Mouse (Mus musculus): Measurements from ENCODE around the gene Nrxn3. TPM values are rescaled to one million over a fixed set of nuclear protein-coding genes. Genes with fewer than 3 reads are reported as not detected.

Gene Nrxn3
- total RNA-seq, 2 experiments from 2014 or later, result 0.05 TPM; not detected in 1

DNA sequence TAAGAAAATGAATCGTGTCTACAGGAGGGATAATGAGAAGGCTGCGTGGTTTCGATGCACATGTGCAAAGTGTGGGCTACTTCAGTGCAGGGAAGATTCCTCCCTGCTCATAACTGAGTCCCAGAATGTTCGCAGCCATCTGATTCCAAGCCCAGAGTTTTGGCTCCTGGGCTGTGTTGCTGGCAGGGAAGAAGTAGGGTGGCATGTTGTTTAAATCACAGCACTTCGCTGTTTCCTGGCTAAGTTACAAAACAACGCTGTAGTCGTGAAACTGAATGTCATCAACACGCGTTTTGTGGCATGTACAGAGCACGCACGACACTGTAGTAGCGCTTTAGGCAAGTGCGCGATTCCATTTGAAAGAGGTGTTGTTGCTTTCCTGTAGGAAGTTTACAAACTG lies 999.8 kb downstream of the Nrxn3 start:
- intact Hi-C loops (cut with DNase I), result no loop called here
- TF ChIP-seq CTCF (IDR thresholded peaks at IDR 0.05), result no peak
- Histone ChIP-seq H3K4me3 (no peak overlapping the region), H3K27ac (no peak overlapping the region)
- no peak for DNase-seq

DNA sequence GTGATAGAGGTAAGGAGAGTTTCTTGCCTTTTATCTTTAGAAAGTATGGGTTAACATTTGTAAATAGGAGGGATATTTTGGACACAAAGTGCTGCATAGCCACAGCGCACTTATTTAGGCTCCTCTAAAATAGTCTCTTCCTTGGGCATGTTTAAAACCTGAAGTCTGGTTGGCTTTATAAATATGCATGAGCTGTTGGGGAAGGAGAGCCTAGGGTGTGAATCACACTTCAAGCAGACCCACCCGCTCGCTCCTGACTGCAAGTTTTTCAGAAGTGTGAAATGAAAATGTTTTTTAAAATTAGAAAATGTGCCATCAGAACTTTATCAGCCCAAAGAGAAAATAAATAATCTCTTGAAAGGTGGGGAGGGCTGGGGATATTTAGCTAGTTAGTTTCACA lies 1001.4 kb downstream of the Nrxn3 start:
- no peak for DNase-seq
- TF ChIP-seq CTCF (IDR thresholded peaks at IDR 0.05), result no peak
- intact Hi-C loops (cut with DNase I), result no loop called here
- Histone ChIP-seq H3K27ac (no peak overlapping the region), H3K4me3 (no peak overlapping the region)

GRCm38 (mm10) chr12:89742326-89742725 lies 1019.6 kb downstream of the Nrxn3 start:
- intact Hi-C loops (cut with DNase I), result no loop called here
- no peak overlapping the region for H3K27ac ChIP-seq
- no peak for TF ChIP-seq CTCF (IDR thresholded peaks at IDR 0.05)
- no peak for DNase-seq
- no peak overlapping the region for H3K4me3 ChIP-seq

DNA sequence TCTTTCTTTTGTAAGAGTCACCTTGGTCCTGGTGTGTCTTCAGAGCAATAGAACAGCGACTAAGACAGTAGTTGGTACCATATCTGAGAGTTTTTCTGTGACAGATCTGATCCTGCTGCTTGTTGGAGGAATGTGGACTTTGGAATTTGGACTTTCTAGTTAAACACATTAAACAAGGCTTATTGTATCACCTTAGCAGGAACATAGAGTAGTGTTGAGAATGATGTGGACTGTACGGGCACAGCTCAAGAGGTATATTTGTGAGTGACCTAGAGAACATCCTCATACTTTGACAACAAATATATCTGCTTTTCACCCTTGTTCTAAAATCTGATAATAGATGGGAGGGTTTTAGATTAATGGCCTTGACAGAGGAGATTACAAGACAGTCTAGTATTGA lies 1020.1 kb downstream of the Nrxn3 start:
- TF ChIP-seq CTCF (IDR thresholded peaks at IDR 0.05), result no peak
- no peak for DNase-seq
- Histone ChIP-seq H3K4me3 (no peak overlapping the region), H3K27ac (no peak overlapping the region)
- intact Hi-C loops (cut with DNase I), result no loop called here

- DNase-seq, result no peak
- Histone ChIP-seq H3K27ac (no peak overlapping the region), H3K4me3 (no peak overlapping the region)
- intact Hi-C loops (cut with DNase I), result no loop called here
- no peak for TF ChIP-seq CTCF (IDR thresholded peaks at IDR 0.05)
These were observed 1041.8 kb downstream of the Nrxn3 start for GRCm38 (mm10) chr12:89764191-89765082.

DNA sequence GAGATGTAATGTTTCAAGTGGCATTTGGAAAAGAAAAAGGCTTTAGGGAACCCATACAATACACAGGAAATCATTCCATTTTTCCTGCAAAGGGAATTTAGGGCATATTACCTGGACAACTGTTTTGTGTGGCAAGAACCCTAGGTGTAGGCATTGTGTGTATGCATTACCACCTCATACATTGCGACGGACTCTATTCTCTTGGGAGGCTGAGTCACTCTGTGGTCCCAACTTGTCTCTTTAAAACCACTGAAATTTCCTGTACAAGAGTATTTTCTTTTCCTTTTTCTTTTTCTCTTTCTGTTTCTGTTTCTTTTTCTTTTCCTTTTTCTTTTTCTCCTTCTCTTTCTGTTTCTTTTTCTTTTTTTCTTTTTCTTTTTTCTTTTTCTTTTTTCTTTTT lies 1042.5 kb downstream of the Nrxn3 start:
- no peak for DNase-seq
- TF ChIP-seq CTCF (IDR thresholded peaks at IDR 0.05), result no peak
- Histone ChIP-seq H3K4me3 (no peak overlapping the region), H3K27ac (no peak overlapping the region)
- intact Hi-C loops (cut with DNase I), result no loop called here

GRCm38 (mm10) chr12:89788794-89789193 lies 1066.1 kb downstream of the Nrxn3 start:
- Histone ChIP-seq H3K27ac (no peak overlapping the region), H3K4me3 (no peak overlapping the region)
- DNase-seq, result no peak
- intact Hi-C loops (cut with DNase I), result no loop called here
- TF ChIP-seq CTCF (IDR thresholded peaks at IDR 0.05), result no peak

GRCm38 (mm10) chr12:89789981-89790380 lies 1067.3 kb downstream of the Nrxn3 start:
- intact Hi-C loops (cut with DNase I), result no loop called here
- no peak for DNase-seq
- H3K27ac ChIP-seq, result no peak overlapping the region
- no peak for TF ChIP-seq CTCF (IDR thresholded peaks at IDR 0.05)
- H3K4me3 ChIP-seq, result no peak overlapping the region

DNA sequence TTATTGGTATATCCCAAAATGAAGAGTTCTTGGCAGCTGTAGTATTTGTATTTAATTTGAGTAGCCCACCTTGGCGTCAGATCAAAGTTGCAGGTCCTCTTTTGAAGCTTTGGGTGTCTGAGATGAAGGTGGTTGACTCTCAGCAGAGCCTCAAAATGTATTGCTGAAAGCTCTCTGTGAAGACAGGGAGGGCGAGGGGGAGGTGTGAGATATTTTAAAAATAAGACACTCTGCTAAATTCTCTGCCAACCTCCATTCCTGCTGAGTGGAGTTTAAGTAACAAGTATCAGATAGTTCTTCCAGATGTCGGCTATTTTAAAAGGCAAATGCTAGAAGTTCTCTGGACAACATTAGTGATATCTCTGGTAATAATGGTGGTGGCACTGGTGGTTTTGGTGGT lies 1069.2 kb downstream of the Nrxn3 start:
- Histone ChIP-seq H3K4me3 (no peak overlapping the region), H3K27ac (no peak overlapping the region)
- intact Hi-C loops (cut with DNase I), result no loop called here
- DNase-seq, result no peak
- TF ChIP-seq CTCF (IDR thresholded peaks at IDR 0.05), result no peak

DNA sequence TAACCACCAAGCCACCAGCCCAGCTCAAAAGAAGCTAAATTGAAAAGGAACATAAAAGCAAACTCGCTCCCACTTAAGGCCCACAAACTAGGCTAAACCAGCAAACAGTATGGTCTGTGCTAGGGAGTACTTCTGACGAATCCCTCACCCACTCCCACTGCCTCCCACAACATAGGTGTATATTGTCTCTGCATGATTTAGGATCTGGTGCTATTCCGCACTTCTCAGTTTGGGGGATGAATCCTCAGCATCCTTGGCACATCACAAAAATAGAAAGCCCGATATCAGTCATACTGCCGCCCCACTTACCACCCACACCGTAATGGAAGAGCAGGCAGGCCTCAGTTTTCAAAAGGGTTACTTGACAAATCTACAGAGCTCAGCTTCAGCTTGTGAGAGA lies 1072.1 kb downstream of the Nrxn3 start:
- intact Hi-C loops (cut with DNase I), result no loop called here
- DNase-seq, result no peak
- no peak overlapping the region for H3K27ac ChIP-seq
- TF ChIP-seq CTCF (IDR thresholded peaks at IDR 0.05), result no peak
- no peak overlapping the region for H3K4me3 ChIP-seq

DNA sequence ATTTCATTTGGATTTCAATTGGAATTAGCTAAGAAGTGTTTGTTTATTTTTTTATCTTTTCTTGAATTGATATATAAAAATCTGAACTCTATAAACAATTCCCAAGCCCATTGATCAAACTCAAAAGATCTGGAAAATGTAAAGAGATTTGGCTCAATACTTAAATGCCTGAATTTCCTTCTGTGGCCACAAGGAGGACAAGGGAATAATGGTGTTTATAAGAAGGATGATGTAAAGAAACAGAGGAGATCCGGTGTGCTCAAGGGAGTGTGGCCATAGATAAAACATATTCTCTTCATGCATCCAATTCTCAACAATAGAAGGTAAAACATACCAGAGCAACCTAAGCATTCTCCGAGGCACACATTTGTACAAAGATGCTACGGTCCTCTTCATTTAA lies 1085.5 kb downstream of the Nrxn3 start:
- no peak overlapping the region for H3K27ac ChIP-seq
- no peak overlapping the region for H3K4me3 ChIP-seq
- intact Hi-C loops (cut with DNase I), result no loop called here
- no peak for DNase-seq
- TF ChIP-seq CTCF (IDR thresholded peaks at IDR 0.05), result no peak

- intact Hi-C loops (cut with DNase I), result no loop called here
- TF ChIP-seq CTCF (IDR thresholded peaks at IDR 0.05), result no peak
- H3K27ac ChIP-seq, result no peak overlapping the region
- no peak for DNase-seq
- no peak overlapping the region for H3K4me3 ChIP-seq
These were observed 1087.5 kb downstream of the Nrxn3 start for GRCm38 (mm10) chr12:89810146-89810545.

- intact Hi-C loops (cut with DNase I), result no loop called here
- DNase-seq, result peak; percentile 65
- no peak for TF ChIP-seq CTCF (IDR thresholded peaks at IDR 0.05)
- Histone ChIP-seq H3K27ac (no peak overlapping the region), H3K4me3 (peak overlapping the region; percentile 62)
These were observed 1089.3 kb downstream of the Nrxn3 start for GRCm38 (mm10) chr12:89811815-89812549.
